Mouse (Mus musculus): ENCODE measurements at regions not wholly inside any gene's neighbourhood (a gene's known extent, or its start where the extent isn't known, plus 50 kb on each side); places are given as distances from the start of the nearest gene placed in this dataset.

GRCm38 (mm10) chr4:89362650-89363049, 51.8 kb upstream of the Cdkn2b start:
- H3K4me3 ChIP-seq (replicated peaks; ENCODE audit: insufficient read depth, low read depth, low read length) = no peak overlapping the region
- H3K4me1 ChIP-seq (ENCODE audit: control insufficient read depth, insufficient read depth, low read length) = no peaks in the 10 kb centered on the region
- no peak for TF ChIP-seq CTCF (IDR thresholded peaks at IDR 0.05; ENCODE audit: borderline replicate concordance, insufficient read depth, low read depth, low read length)
- TF ChIP-seq POLR2A (IDR thresholded peaks at IDR 0.05; ENCODE audit: borderline replicate concordance, insufficient read depth, low read length) = no peak
- no peaks in the 10 kb centered on the region for H3K27me3 ChIP-seq (ENCODE audit: control insufficient read depth, insufficient read depth, low read length)
- DNase-seq = no peak
- H3K27ac ChIP-seq (ENCODE audit: insufficient read depth, low read length) = no peak overlapping the region
- 70% methylated on average over 3 of the region's 3 CpGs for WGBS

- 61% methylated on average over 7 of the region's 7 CpGs for WGBS
- H3K4me1 ChIP-seq (ENCODE audit: control insufficient read depth, insufficient read depth, low read length) = no peaks in the 10 kb centered on the region
- H3K4me3 ChIP-seq (replicated peaks; ENCODE audit: insufficient read depth, low read depth, low read length) = no peak overlapping the region
- no peaks in the 10 kb centered on the region for H3K27me3 ChIP-seq (ENCODE audit: control insufficient read depth, insufficient read depth, low read length)
- TF ChIP-seq CTCF (IDR thresholded peaks at IDR 0.05; ENCODE audit: borderline replicate concordance, insufficient read depth, low read depth, low read length) (no peak), POLR2A (IDR thresholded peaks at IDR 0.05; ENCODE audit: borderline replicate concordance, insufficient read depth, low read length) (no peak)
- DNase-seq = no peak
- no peak overlapping the region for H3K27ac ChIP-seq (ENCODE audit: insufficient read depth, low read length)
These were observed 50.5 kb upstream of the Cdkn2b start for GRCm38 (mm10) chr4:89361316-89361715.

Measured in cerebellum, adult 2 months (tissue).